Mouse (Mus musculus): ENCODE results near the gene Armc7. TPM values are rescaled to one million over a fixed set of nuclear protein-coding genes. Genes with fewer than 3 reads are reported as not detected.
A peak's percentile ranks its signal among the peaks of the same experiment; 100 is the strongest.
"Not testable (repeated sequence)": the region's sequence is repeated elsewhere in the genome, so short reads cannot be mapped to it uniquely, and the experiment has no call there.

Armc7 gene
- total and polyA plus RNA-seq, 2 experiments from 2014 or later: 13.4 to 14.0 TPM

GRCm38 (mm10) chr11:115490441-115491355 is 15.2 kb downstream of the Armc7 start:
- DNase-seq (ENCODE audit: low spot score) (no peak), ATAC-seq (ENCODE audit: low FRiP score) (peak; percentile 51)
- H3K4me3 ChIP-seq (ENCODE audit: low read depth, low read length): peak overlapping the region; percentile 64
- peak overlapping the region; percentile 74 for H3K9ac ChIP-seq (replicated peaks; ENCODE audit: low read length, poor library complexity, severe bottlenecking)
- peak overlapping the region; percentile 68 for H3K4me2 ChIP-seq (ENCODE audit: low read depth, low read length, poor library complexity, severe bottlenecking)
- no peaks in the 10 kb centered on the region for H3K9me3 ChIP-seq (ENCODE audit: low read length)
- H3K27ac ChIP-seq (ENCODE audit: low read depth, low read length): peak overlapping the region; percentile 91; the same call in 1 of the 2 replicates
- no peaks in the 10 kb centered on the region for H3K27me3 ChIP-seq (ENCODE audit: insufficient read depth, low read length)
- peaks cover 13% of the 10 kb centered on the region for H3K36me3 ChIP-seq (ENCODE audit: insufficient read depth, low read length)
- peaks cover 4% of the 10 kb centered on the region; the same call in 1 of the 2 replicates for H3K4me1 ChIP-seq (ENCODE audit: insufficient read depth, low read length)
- TF ChIP-seq CTCF (IDR thresholded peaks at IDR 0.05): no peak
- 20% methylated on average over 25 of the region's 25 CpGs for WGBS

- peaks cover 10% of the 10 kb centered on the region for H3K36me3 ChIP-seq (ENCODE audit: insufficient read depth, low read length)
- H3K9ac ChIP-seq (replicated peaks; ENCODE audit: low read length, poor library complexity, severe bottlenecking): peak within 1 kb of the TSS; percentile 74
- peak within 1 kb of the TSS; percentile 91 for H3K27ac ChIP-seq (ENCODE audit: low read depth, low read length)
- H3K4me2 ChIP-seq (ENCODE audit: low read depth, low read length, poor library complexity, severe bottlenecking): peak within 1 kb of the TSS; percentile 68
- H3K4me1 ChIP-seq (ENCODE audit: insufficient read depth, low read length): peaks cover 4% of the 10 kb centered on the region; the same call in 1 of the 2 replicates
- peak within 1 kb of the TSS; percentile 64 for H3K4me3 ChIP-seq (ENCODE audit: low read depth, low read length)
- TF ChIP-seq CTCF (IDR thresholded peaks at IDR 0.05): peak; percentile 89
- peak; percentile 90 for ATAC-seq (ENCODE audit: low FRiP score)
- H3K27me3 ChIP-seq (ENCODE audit: insufficient read depth, low read length): no peaks in the 10 kb centered on the region
- under 1% methylated on average over 43 of the region's 43 CpGs for WGBS
- no peaks in the 10 kb centered on the region for H3K9me3 ChIP-seq (ENCODE audit: low read length)
- DNase-seq (ENCODE audit: low spot score): peak; percentile 85
These were observed 16.1 kb downstream of the Armc7 start, which contains the start of gene Nt5c for GRCm38 (mm10) chr11:115491356-115492083. TSS of gene Nt5c (minus strand) at chr11:115491862.

- no peak overlapping the region for H3K27ac ChIP-seq (ENCODE audit: low read depth, low read length)
- no peak overlapping the region for H3K9ac ChIP-seq (replicated peaks; ENCODE audit: low read length, poor library complexity, severe bottlenecking)
- DNase-seq (ENCODE audit: low spot score): no peak
- peak overlapping the region; percentile 64 for H3K4me3 ChIP-seq (ENCODE audit: low read depth, low read length)
- peaks cover 4% of the 10 kb centered on the region; the same call in 1 of the 2 replicates for H3K4me1 ChIP-seq (ENCODE audit: insufficient read depth, low read length)
- no peaks in the 10 kb centered on the region for H3K27me3 ChIP-seq (ENCODE audit: insufficient read depth, low read length)
- no peak for TF ChIP-seq CTCF (IDR thresholded peaks at IDR 0.05)
- H3K9me3 ChIP-seq (ENCODE audit: low read length): no peaks in the 10 kb centered on the region
- peaks cover 14% of the 10 kb centered on the region for H3K36me3 ChIP-seq (ENCODE audit: insufficient read depth, low read length)
- 40% methylated on average over 6 of the region's 6 CpGs for WGBS
- H3K4me2 ChIP-seq (ENCODE audit: low read depth, low read length, poor library complexity, severe bottlenecking): peak overlapping the region; percentile 68
- ATAC-seq (ENCODE audit: low FRiP score): no peak
These were observed 16.9 kb downstream of the Armc7 start for GRCm38 (mm10) chr11:115492387-115492786.

- H3K9ac ChIP-seq (replicated peaks; ENCODE audit: low read length, poor library complexity, severe bottlenecking); H3K27me3 ChIP-seq (ENCODE audit: insufficient read depth, low read length); H3K4me2 ChIP-seq (ENCODE audit: low read depth, low read length, poor library complexity, severe bottlenecking); H3K4me1 ChIP-seq (ENCODE audit: insufficient read depth, low read length); H3K27ac ChIP-seq (ENCODE audit: low read depth, low read length); H3K9me3 ChIP-seq (ENCODE audit: low read length); H3K4me3 ChIP-seq (ENCODE audit: low read depth, low read length); DNase-seq (ENCODE audit: low spot score); ATAC-seq (ENCODE audit: low FRiP score): not testable (repeated sequence)
- WGBS: 88% methylated on average over 9 of the region's 9 CpGs
- H3K36me3 ChIP-seq (ENCODE audit: insufficient read depth, low read length): peaks cover 35% of the 10 kb centered on the region
These were observed 21.1 kb downstream of the Armc7 start for GRCm38 (mm10) chr11:115496559-115496958.

- Histone ChIP-seq H3K9ac (replicated peaks; ENCODE audit: low read length, poor library complexity, severe bottlenecking) (no peak overlapping the region), H3K4me2 (ENCODE audit: low read depth, low read length, poor library complexity, severe bottlenecking) (no peak overlapping the region), H3K36me3 (ENCODE audit: insufficient read depth, low read length) (peaks cover 37% of the 10 kb centered on the region), H3K27ac (ENCODE audit: low read depth, low read length) (no peak overlapping the region), H3K27me3 (ENCODE audit: insufficient read depth, low read length) (no peaks in the 10 kb centered on the region), H3K4me3 (ENCODE audit: low read depth, low read length) (no peak overlapping the region), H3K4me1 (ENCODE audit: insufficient read depth, low read length) (no peaks in the 10 kb centered on the region), H3K9me3 (ENCODE audit: low read length) (no peaks in the 10 kb centered on the region)
- 97% methylated on average over 6 of the region's 6 CpGs for WGBS
- ATAC-seq (ENCODE audit: low FRiP score): no peak
- no peak for DNase-seq (ENCODE audit: low spot score)
- TF ChIP-seq CTCF (IDR thresholded peaks at IDR 0.05): no peak
These were observed 27.2 kb downstream of the Armc7 start for GRCm38 (mm10) chr11:115502636-115503035.

All from midbrain, postnatal 0 days (tissue).